Mouse (Mus musculus) heart, postnatal 0 days (tissue): Measurements from ENCODE around the gene Srm.

ENCODE experiments used
- CTCF ChIP-seq: IDR thresholded peaks from 2 replicates; pipeline ENCODE4 v1.5.1; 2016; ENCODE audit warnings: antibody characterized with exemption, control low read depth, low read depth
- EP300 ChIP-seq: IDR thresholded peaks from 2 replicates; pipeline ENCODE4 v1.6.1; 2016; ENCODE audit warnings: antibody characterized with exemption, low read depth

- TF ChIP-seq CTCF (no peak), EP300 (no peak)
Observed at GRCm38 (mm10) chr4:148595916-148596315, 4.6 kb downstream of the Srm start.
